Mouse (Mus musculus): Measurements from ENCODE around the gene A630073D07Rik. TPM values are rescaled to one million over a fixed set of nuclear protein-coding genes. Genes with fewer than 3 reads are reported as not detected.
"Not testable (repeated sequence)": the region's sequence is repeated elsewhere in the genome, so short reads cannot be mapped to it uniquely, and the experiment has no call there.

A630073D07Rik gene
- polyA plus RNA-seq (2016; fragmentation: Nextera tagmentation; extraction: Ambion mirVana), result not detected in 2 replicates

DNA sequence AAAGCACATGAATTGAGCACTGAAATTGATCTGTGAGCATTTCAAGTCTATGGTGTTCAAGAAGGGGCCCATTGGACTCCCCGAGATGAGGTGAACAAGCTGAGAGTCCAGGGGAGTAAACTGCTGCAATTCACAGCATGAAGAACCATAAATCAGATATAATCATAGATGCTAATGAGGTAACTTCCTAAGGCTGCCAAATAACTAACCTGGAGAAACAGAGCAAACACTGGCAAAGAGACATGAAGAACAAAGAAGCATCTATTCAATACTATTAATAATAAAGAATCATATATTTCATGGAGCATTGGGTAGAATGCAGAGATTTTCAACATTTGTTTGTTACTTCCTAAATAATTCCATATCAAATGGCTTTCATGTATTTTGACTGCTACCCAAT, at the start of gene A630073D07Rik:
Gene A630073D07Rik (minus strand): TSS at position 101 of the 400 bp plus-strand sequence.
- Histone ChIP-seq H3K4me2 (replicated peaks) (no peak within 1 kb of the TSS), H3K4me3 (no peak within 1 kb of the TSS), H3K36me3 (no peaks in the 10 kb centered on the region), H3K4me1 (no peaks in the 10 kb centered on the region), H3K9ac (no peak within 1 kb of the TSS), H3K27ac (no peak within 1 kb of the TSS), H3K9me3 (replicated peaks) (no peaks in the 10 kb centered on the region), H3K27me3 (no peaks in the 10 kb centered on the region)
- 80% methylated on average over 1 of the region's 1 CpGs for WGBS
- ATAC-seq (ENCODE audit: low FRiP score), result no peak

GRCm38 (mm10) chr6:132700907-132701306, 49.6 kb upstream of the A630073D07Rik start, which contains the start of gene Tas2r121:
Tas2r121 (minus strand) TSS chr6:132701007.
- H3K27me3 ChIP-seq, result no peaks in the 10 kb centered on the region
- no peak within 1 kb of the TSS for H3K9ac ChIP-seq
- no peaks in the 10 kb centered on the region for H3K9me3 ChIP-seq (replicated peaks)
- no peaks in the 10 kb centered on the region for H3K4me1 ChIP-seq
- H3K27ac ChIP-seq, result no peak within 1 kb of the TSS
- WGBS, result 76% methylated on average over 1 of the region's 1 CpGs
- no peak within 1 kb of the TSS for H3K4me2 ChIP-seq (replicated peaks)
- H3K36me3 ChIP-seq, result no peaks in the 10 kb centered on the region
- no peak for ATAC-seq (ENCODE audit: low FRiP score)
- H3K4me3 ChIP-seq, result no peak within 1 kb of the TSS

- not testable (repeated sequence) for H3K4me2 ChIP-seq (replicated peaks); H3K4me3 ChIP-seq
- WGBS, result 88% methylated on average over 7 of the region's 7 CpGs
Measured at GRCm38 (mm10) chr6:132691596-132691995, 40.3 kb upstream of the A630073D07Rik start.

DNA sequence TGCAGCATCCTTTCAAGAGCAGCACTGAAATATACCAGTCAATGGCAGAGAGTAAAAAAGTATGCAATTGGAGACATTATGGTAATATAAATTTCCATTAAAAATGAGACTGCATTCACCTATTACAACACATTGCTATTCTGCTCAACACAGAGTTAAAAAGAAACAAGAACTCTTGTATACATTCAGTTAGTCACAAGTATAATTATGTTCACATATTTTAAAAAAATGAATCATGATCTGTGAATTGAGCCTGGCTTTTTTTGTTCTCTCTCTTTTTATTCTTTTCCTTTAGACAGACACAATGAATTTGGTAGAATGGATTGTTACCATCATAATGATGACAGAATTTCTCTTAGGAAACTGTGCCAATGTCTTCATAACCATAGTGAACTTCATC, 5.3 kb upstream of the A630073D07Rik start, which contains the start of gene Tas2r120:
Gene Tas2r120 (plus strand): TSS at position 301 of the 400 bp plus-strand sequence.
- H3K4me3 ChIP-seq, result no peak within 1 kb of the TSS
- H3K4me1 ChIP-seq, result no peaks in the 10 kb centered on the region
- H3K4me2 ChIP-seq (replicated peaks), result no peak within 1 kb of the TSS
- no peak within 1 kb of the TSS for H3K27ac ChIP-seq
- H3K9me3 ChIP-seq (replicated peaks), result no peaks in the 10 kb centered on the region
- no peak within 1 kb of the TSS for H3K9ac ChIP-seq
- H3K36me3 ChIP-seq, result no peaks in the 10 kb centered on the region
- no peak for ATAC-seq (ENCODE audit: low FRiP score)
- H3K27me3 ChIP-seq, result no peaks in the 10 kb centered on the region

More at GRCm38 (mm10) chr6:132691596-132691995, 40.3 kb upstream of the A630073D07Rik start:
- H3K36me3 ChIP-seq; H3K9ac ChIP-seq; ATAC-seq (ENCODE audit: low FRiP score); H3K4me1 ChIP-seq; H3K9me3 ChIP-seq (replicated peaks); H3K27ac ChIP-seq; H3K27me3 ChIP-seq: not testable (repeated sequence)

DNA sequence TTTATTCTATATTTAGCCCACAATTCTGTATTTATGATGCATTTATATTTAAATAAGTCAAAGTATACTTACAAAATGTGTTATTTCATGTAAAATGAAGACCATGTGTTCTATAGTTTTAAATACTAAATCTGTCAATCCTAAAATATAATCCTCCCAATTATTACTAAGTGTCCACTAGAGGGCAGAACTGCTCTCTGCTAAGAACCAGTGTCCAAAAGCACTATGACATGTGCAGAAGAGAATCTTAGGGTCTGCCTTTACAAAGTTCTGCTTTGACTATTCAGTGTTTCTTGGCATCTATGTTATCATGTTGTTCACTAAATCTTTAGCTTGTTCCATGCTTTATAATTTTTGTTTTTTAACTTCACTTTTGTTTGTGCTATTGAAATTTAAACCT, 1.9 kb downstream of the A630073D07Rik start:
- Histone ChIP-seq H3K4me2 (replicated peaks) (no peak overlapping the region), H3K36me3 (no peaks in the 10 kb centered on the region), H3K4me3 (no peak overlapping the region), H3K27me3 (no peaks in the 10 kb centered on the region), H3K4me1 (no peaks in the 10 kb centered on the region), H3K27ac (no peak overlapping the region), H3K9me3 (replicated peaks) (no peaks in the 10 kb centered on the region), H3K9ac (no peak overlapping the region)
- ATAC-seq (ENCODE audit: low FRiP score), result no peak

GRCm38 (mm10) chr6:132595613-132596012, 55.7 kb downstream of the A630073D07Rik start, which contains the start of gene Prp2:
Prp2 (plus strand) TSS chr6:132595913.
- not testable (repeated sequence) for H3K9ac ChIP-seq; H3K27me3 ChIP-seq; H3K27ac ChIP-seq; H3K36me3 ChIP-seq; H3K4me1 ChIP-seq; ATAC-seq (ENCODE audit: low FRiP score); H3K4me2 ChIP-seq (replicated peaks); H3K9me3 ChIP-seq (replicated peaks); H3K4me3 ChIP-seq
- 75% methylated on average over 2 of the region's 2 CpGs for WGBS

Other genes starting within 250 kb of the A630073D07Rik start
- not detected in 2 replicates for gene Prh1, start 81.7 kb downstream of the A630073D07Rik start, polyA plus RNA-seq (2016; fragmentation: Nextera tagmentation; extraction: Ambion mirVana)
- not detected in 2 replicates for gene Prp2, start 55.6 kb downstream of the A630073D07Rik start, polyA plus RNA-seq (2016; fragmentation: Nextera tagmentation; extraction: Ambion mirVana)
- not detected in 2 replicates for gene Tas2r120, start 5.4 kb upstream of the A630073D07Rik start, polyA plus RNA-seq (2016; fragmentation: Nextera tagmentation; extraction: Ambion mirVana)
- not detected in 2 replicates for gene Tas2r121, start 49.5 kb upstream of the A630073D07Rik start, polyA plus RNA-seq (2016; fragmentation: Nextera tagmentation; extraction: Ambion mirVana)
- not detected in 2 replicates for gene Tas2r122, start 60.4 kb upstream of the A630073D07Rik start, polyA plus RNA-seq (2016; fragmentation: Nextera tagmentation; extraction: Ambion mirVana)
- not detected in 2 replicates for gene Tas2r115, start 86.5 kb upstream of the A630073D07Rik start, polyA plus RNA-seq (2016; fragmentation: Nextera tagmentation; extraction: Ambion mirVana)
- gene Tas2r124, start 103.2 kb upstream of the A630073D07Rik start, polyA plus RNA-seq (2016; fragmentation: Nextera tagmentation; extraction: Ambion mirVana), result not detected in 2 replicates
- gene Tas2r102, start 110.6 kb upstream of the A630073D07Rik start, polyA plus RNA-seq (2016; fragmentation: Nextera tagmentation; extraction: Ambion mirVana), result not detected in 2 replicates
- gene Tas2r136, start 126.6 kb upstream of the A630073D07Rik start, polyA plus RNA-seq (2016; fragmentation: Nextera tagmentation; extraction: Ambion mirVana), result not detected in 2 replicates
- gene Tas2r117, start 151.3 kb upstream of the A630073D07Rik start, polyA plus RNA-seq (2016; fragmentation: Nextera tagmentation; extraction: Ambion mirVana), result not detected in 2 replicates
- not detected in 2 replicates for gene Tas2r123, start 195.6 kb upstream of the A630073D07Rik start, polyA plus RNA-seq (2016; fragmentation: Nextera tagmentation; extraction: Ambion mirVana)
- not detected in 2 replicates for gene Tas2r116, start 203.9 kb upstream of the A630073D07Rik start, polyA plus RNA-seq (2016; fragmentation: Nextera tagmentation; extraction: Ambion mirVana)
- gene Tas2r110, start 216.5 kb upstream of the A630073D07Rik start, polyA plus RNA-seq (2016; fragmentation: Nextera tagmentation; extraction: Ambion mirVana), result not detected in 2 replicates
- not detected in 2 replicates for gene Tas2r113, start 241.5 kb upstream of the A630073D07Rik start, polyA plus RNA-seq (2016; fragmentation: Nextera tagmentation; extraction: Ambion mirVana)

Measured in hindbrain, embryonic 12.5 days (tissue).